In genomic region chr17:26464972-26465371, GRCm38 (mm10) we compare ENCODE assay signal across 10 mouse cellular contexts. TPM values are rescaled to one million over a fixed set of nuclear protein-coding genes. Genes with fewer than 3 reads are reported as not detected.
A peak's percentile ranks its signal among the peaks of the same experiment; 100 is the strongest.
DNase-seq lines count a peak whose midpoint lies in the region; ATAC-seq and TF ChIP-seq lines count a peak whose summit lies in the region.
"Had no signal": no experiment of that assay in that cellular context is flagged by ENCODE, and none has a peak within 500 bp of the region (broad histone marks: within the 10 kb centered on the region; RNA-seq: fewer than 3 reads in every experiment).

No protein-coding gene starts in this region.

- 0 out of 2 replicates have a peak overlapping the region, but pooled peaks have one; percentile 28 for H3K9ac ChIP-seq in embryonic facial prominence, embryonic 13.5 days
- H3K9ac ChIP-seq in lung, embryonic 15.5 days = no peak overlapping the region
- H3K9ac ChIP-seq: hindbrain, embryonic 15.5 days; neural tube, embryonic 13.5 days had no signal

- TF ChIP-seq CTCF in kidney, adult 2 months (conservative IDR thresholded peaks at IDR 0.05; ENCODE audit: insufficient read depth, insufficient read length, low read depth, low read length) = no peak

- no peak overlapping the region for H3K27ac ChIP-seq in embryonic facial prominence, embryonic 13.5 days
- peak overlapping the region; percentile 96 for H3K27ac ChIP-seq in kidney, adult 2 months (ENCODE audit: insufficient read depth, low read depth, low read length)
- peak overlapping the region; percentile 47 for H3K27ac ChIP-seq in lung, embryonic 15.5 days
- H3K27ac ChIP-seq: hindbrain, embryonic 15.5 days; neural tube, embryonic 13.5 days had no signal

- no peak overlapping the region for H3K4me3 ChIP-seq in embryonic facial prominence, embryonic 13.5 days
- H3K4me3 ChIP-seq in kidney, adult 2 months (ENCODE audit: insufficient read depth, low read depth, low read length) = peak overlapping the region; percentile 35
- H3K4me3 ChIP-seq in lung, embryonic 15.5 days = no peak overlapping the region
- H3K4me3 ChIP-seq: hindbrain, embryonic 15.5 days; neural tube, embryonic 13.5 days had no signal

- peak; percentile 36 for TF ChIP-seq POLR2A in kidney, adult 2 months (IDR thresholded peaks at IDR 0.05; ENCODE audit: low read depth, low read length)

- H3K27me3 ChIP-seq in embryonic facial prominence, embryonic 13.5 days = 0 out of 2 replicates have a peak, but pooled peaks cover 4% of the 10 kb centered on the region
- no peaks in the 10 kb centered on the region for H3K27me3 ChIP-seq in kidney, adult 2 months (replicated peaks; ENCODE audit: control insufficient read depth, insufficient read depth, low read length)
- no peaks in the 10 kb centered on the region for H3K27me3 ChIP-seq in lung, embryonic 15.5 days
- H3K27me3 ChIP-seq: hindbrain, embryonic 15.5 days had no signal

- 50% methylated on average over 7 of the region's 7 CpGs for WGBS in embryonic facial prominence, embryonic 13.5 days
- 59% methylated on average over 7 of the region's 7 CpGs for WGBS in kidney, adult 2 months
- 55% methylated on average over 7 of the region's 7 CpGs for WGBS in lung, embryonic 15.5 days

- no peaks in the 10 kb centered on the region for H3K9me3 ChIP-seq in embryonic facial prominence, embryonic 13.5 days
- H3K9me3 ChIP-seq in lung, embryonic 15.5 days = no peaks in the 10 kb centered on the region
- H3K9me3 ChIP-seq: hindbrain, embryonic 15.5 days; neural tube, embryonic 13.5 days had no signal

- peak; percentile 7 for DNase-seq in embryo, embryonic 10.5 days (ENCODE audit: low spot score)
- no peak for DNase-seq in embryo, embryonic 11 days
- DNase-seq in kidney, adult 2 months = peak; percentile 95
- DNase-seq in cerebellum, adult 8-10 months = no peak
- DNase-seq in urinary bladder, postnatal 4 days (ENCODE audit: low spot score in 2 of 2) = no peak
- no peak for DNase-seq in cerebellum, postnatal 10 days

- no peak overlapping the region for H3K4me2 ChIP-seq in embryonic facial prominence, embryonic 13.5 days
- H3K4me2 ChIP-seq in lung, embryonic 15.5 days = no peak overlapping the region
- H3K4me2 ChIP-seq: hindbrain, embryonic 15.5 days; neural tube, embryonic 13.5 days had no signal

- H3K36me3 ChIP-seq in embryonic facial prominence, embryonic 13.5 days = no peaks in the 10 kb centered on the region
- H3K36me3 ChIP-seq in kidney, adult 2 months (ENCODE audit: control insufficient read depth, insufficient read depth, low read length) = no peaks in the 10 kb centered on the region
- H3K36me3 ChIP-seq in lung, embryonic 15.5 days = no peaks in the 10 kb centered on the region
- H3K36me3 ChIP-seq: hindbrain, embryonic 15.5 days; neural tube, embryonic 13.5 days had no signal

- no peak for ATAC-seq in embryonic facial prominence, embryonic 13.5 days (ENCODE audit: insufficient number of reproducible peaks, insufficient read depth, low FRiP score, low TSS enrichment, low read depth)
- 0 out of 2 replicates have a peak, but pooled peaks have one; percentile 40 for ATAC-seq in lung, embryonic 15.5 days (ENCODE audit: borderline replicate concordance, extremely low read depth, low FRiP score, low TSS enrichment)

- H3K4me1 ChIP-seq in embryonic facial prominence, embryonic 13.5 days = peaks cover 4% of the 10 kb centered on the region; the same call in 1 of the 2 replicates
- peaks cover 11% of the 10 kb centered on the region for H3K4me1 ChIP-seq in kidney, adult 2 months (ENCODE audit: control insufficient read depth, insufficient read depth, low read length)
- H3K4me1 ChIP-seq in lung, embryonic 15.5 days = peaks cover 15% of the 10 kb centered on the region; the same call in 1 of the 2 replicates
- H3K4me1 ChIP-seq: neural tube, embryonic 13.5 days had no signal

RNA-seq across cellular contexts. Expression of gene Neurl1b, which starts 50.3 kb away (rescaled TPM):
- 0.67 and 0.89 TPM in 2 replicates for polyA plus RNA-seq in embryonic facial prominence, embryonic 13.5 days (2015; fragmentation: Nextera tagmentation; extraction: Ambion mirVana)
- polyA plus RNA-seq in kidney, adult 2 months (2012; rRNA removed) = 22.0 and 28.7 TPM in 2 replicates
- 1.8 and 2.0 TPM in 2 replicates for polyA plus RNA-seq in lung, embryonic 15.5 days (2015; fragmentation: Nextera tagmentation; extraction: Ambion mirVana)

Comparison
In these comparisons a context has a peak if more than half of its experiments do, and no peak if none do; other contexts are left out.
1. DNase-seq: peak in embryo, embryonic 10.5 days (single experiment) and kidney, adult 2 months (single experiment); none in embryo, embryonic 11 days (single experiment), cerebellum, adult 8-10 months (single experiment), urinary bladder, postnatal 4 days (0 of 2) and cerebellum, postnatal 10 days (0 of 2).